Mouse (Mus musculus) forebrain, embryonic 16.5 days (tissue): Measurements from ENCODE around the gene Cdc40. TPM values are rescaled to one million over a fixed set of nuclear protein-coding genes. Genes with fewer than 3 reads are reported as not detected.

Source experiments
- ATAC-seq: fragments of 200-750 bp; cut with Nextera tagmentation; 2 replicates; pipeline ENCODE4 v1.8.0; 2017; ENCODE audit warnings: mild to moderate bottlenecking, moderate library complexity
- H3K27ac ChIP-seq: fragments of 300-500 bp; sonication (generic); 2 replicates; pipeline ENCODE4 v1.5.1; 2014; ENCODE audit warnings: low read length, control low read depth
- H3K27me3 ChIP-seq: fragments of 300-500 bp; sonication (generic); replicated peaks from 2 replicates; pipeline ENCODE4 v1.6.1; 2014; ENCODE audit warnings: low read length; ENCODE audit not compliant: control insufficient read depth, insufficient read depth
- H3K36me3 ChIP-seq: fragments of 300-500 bp; sonication (generic); 2 replicates; pipeline ENCODE4 v1.6.1; 2014; ENCODE audit not compliant: control insufficient read depth, insufficient read depth
- H3K4me1 ChIP-seq: fragments of 300-500 bp; sonication (generic); replicated peaks from 2 replicates; pipeline ENCODE4 v1.6.1; 2014; ENCODE audit warnings: low read length; ENCODE audit not compliant: control insufficient read depth, insufficient read depth
- H3K4me2 ChIP-seq: fragments of 300-500 bp; sonication (generic); 2 replicates; pipeline ENCODE4 v1.6.1; 2014; ENCODE audit warnings: mild to moderate bottlenecking, low read length, control low read depth
- H3K4me3 ChIP-seq: fragments of 300-500 bp; sonication (generic); replicated peaks from 2 replicates; pipeline ENCODE4 v1.5.1; 2014; ENCODE audit warnings: mild to moderate bottlenecking, low read length, control low read depth
- H3K9ac ChIP-seq: fragments of 300-500 bp; sonication (generic); replicated peaks from 2 replicates; pipeline ENCODE4 v1.6.1; 2014; ENCODE audit warnings: low read depth, low read length, control low read depth
- H3K9me3 ChIP-seq: fragments of 300-500 bp; sonication (generic); 2 replicates; pipeline ENCODE4 v1.6.1; 2016; ENCODE audit warnings: low read length; ENCODE audit not compliant: control insufficient read depth
- WGBS: fragments of 180-500 bp; shearing (Covaris S2); extraction: QIAGEN DNeasy Blood & Tissue Kit; methylation state at CpG from one replicate; pipeline ENCODE4 v1.1.7; 2014; 5-methylcytosine and 5-hydroxymethylcytosine counted together
- polyA plus RNA-seq: library from polyadenylated mRNA; unstranded; fragments of >200 nt; fragmentation: Nextera tagmentation; extraction: Ambion mirVana; gene quantifications from 2 replicates; pipeline ENCODE4 v1.2.1, GENCODE M21; 2015

The Cdc40 gene
- polyA plus RNA-seq, 1 experiment from 2014 or later = 33.6 TPM

DNA sequence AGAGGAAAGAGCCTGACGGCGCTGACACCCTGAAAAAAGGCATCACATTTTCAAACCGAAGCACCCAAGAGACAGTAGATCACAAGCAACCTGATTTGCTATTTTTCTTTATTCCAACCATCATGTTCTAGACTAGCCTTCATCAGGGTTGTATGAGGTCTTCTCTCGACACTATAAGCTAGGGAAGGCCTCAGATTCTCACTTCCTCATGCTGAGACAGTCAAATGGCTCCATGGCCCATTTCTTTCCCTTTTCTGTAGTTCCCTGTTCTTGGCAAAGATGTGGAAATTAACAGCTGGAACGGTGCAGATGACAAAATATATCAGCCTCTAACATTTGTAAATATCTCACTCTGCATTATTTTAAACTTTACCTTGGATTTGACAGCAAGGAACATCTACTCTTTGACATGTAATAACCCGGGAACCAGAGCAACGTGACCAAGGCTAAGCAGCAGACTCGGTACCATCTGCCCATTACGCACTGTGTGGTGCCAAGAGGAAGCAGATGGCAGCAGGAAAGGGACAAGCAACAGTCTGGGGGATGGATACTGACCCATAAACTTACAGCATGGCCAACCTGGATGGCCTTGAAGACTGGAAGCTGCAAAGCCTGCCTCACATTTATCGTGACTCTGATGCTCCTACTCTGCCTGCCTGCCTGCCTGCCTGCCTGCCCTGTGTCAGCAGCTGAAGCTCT is 35.8 kb downstream of the Cdc40 start:
- H3K4me2 ChIP-seq = no peak overlapping the region
- H3K27ac ChIP-seq = no peak overlapping the region
- no peak overlapping the region for H3K9ac ChIP-seq
- no peaks in the 10 kb centered on the region for H3K27me3 ChIP-seq
- ATAC-seq = no peak
- no peaks in the 10 kb centered on the region for H3K9me3 ChIP-seq
- no peak overlapping the region for H3K4me3 ChIP-seq
- 79% methylated on average over 10 of the region's 10 CpGs for WGBS
- peaks cover 11% of the 10 kb centered on the region for H3K36me3 ChIP-seq
- H3K4me1 ChIP-seq = peaks cover 7% of the 10 kb centered on the region

DNA sequence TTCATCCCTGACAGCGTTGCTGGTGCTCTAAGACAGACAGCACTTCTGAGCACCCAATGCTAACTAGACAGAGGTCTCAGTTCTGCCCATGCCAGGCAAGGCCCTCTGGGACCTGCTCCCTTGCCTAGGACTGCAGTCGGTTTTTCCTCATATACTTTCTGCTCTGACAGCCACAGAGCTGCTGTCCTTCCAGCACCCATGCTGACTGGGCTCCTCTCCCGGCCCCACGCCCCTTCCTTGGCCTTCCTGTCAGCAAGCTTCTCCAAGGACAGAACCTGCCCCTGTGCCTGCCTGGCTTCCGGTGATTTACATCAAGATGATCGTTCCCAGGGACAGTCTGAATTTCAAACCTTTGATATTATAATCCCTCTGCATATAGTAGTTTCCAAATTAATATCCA is 37.5 kb downstream of the Cdc40 start:
- Histone ChIP-seq H3K9ac (no peak overlapping the region), H3K36me3 (peaks cover 23% of the 10 kb centered on the region), H3K4me1 (peaks cover 7% of the 10 kb centered on the region), H3K4me3 (no peak overlapping the region), H3K27ac (no peak overlapping the region), H3K9me3 (no peaks in the 10 kb centered on the region), H3K4me2 (no peak overlapping the region), H3K27me3 (no peaks in the 10 kb centered on the region)
- ATAC-seq = no peak
- 94% methylated on average over 6 of the region's 6 CpGs for WGBS

DNA sequence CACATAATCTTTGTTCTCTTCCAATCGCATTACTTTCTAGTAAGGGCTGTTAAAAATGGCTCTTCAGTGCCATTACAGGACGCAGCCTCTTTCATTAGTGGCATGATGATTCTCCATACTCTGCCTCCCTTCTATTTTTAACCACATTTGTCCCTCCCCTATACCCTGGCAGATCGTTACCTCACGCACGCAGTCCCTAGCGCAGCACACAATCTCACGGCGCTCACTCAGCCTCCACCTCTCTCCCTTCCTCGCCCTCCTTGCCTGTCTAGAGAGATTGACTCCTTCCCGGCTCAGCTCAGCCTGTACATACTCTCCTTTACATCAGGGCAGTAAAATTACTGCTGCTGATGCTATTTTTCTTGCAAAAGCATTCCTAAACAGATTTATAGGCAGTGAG is 38.6 kb downstream of the Cdc40 start:
- H3K4me2 ChIP-seq = no peak overlapping the region
- no peaks in the 10 kb centered on the region for H3K27me3 ChIP-seq
- H3K4me3 ChIP-seq = no peak overlapping the region
- H3K27ac ChIP-seq = no peak overlapping the region
- no peaks in the 10 kb centered on the region for H3K9me3 ChIP-seq
- 60% methylated on average over 10 of the region's 10 CpGs for WGBS
- no peak overlapping the region for H3K9ac ChIP-seq
- peaks cover 23% of the 10 kb centered on the region for H3K36me3 ChIP-seq
- peaks cover under 1% of the 10 kb centered on the region for H3K4me1 ChIP-seq
- 0 out of 2 replicates have a peak, but pooled peaks have one; percentile 36 for ATAC-seq

DNA sequence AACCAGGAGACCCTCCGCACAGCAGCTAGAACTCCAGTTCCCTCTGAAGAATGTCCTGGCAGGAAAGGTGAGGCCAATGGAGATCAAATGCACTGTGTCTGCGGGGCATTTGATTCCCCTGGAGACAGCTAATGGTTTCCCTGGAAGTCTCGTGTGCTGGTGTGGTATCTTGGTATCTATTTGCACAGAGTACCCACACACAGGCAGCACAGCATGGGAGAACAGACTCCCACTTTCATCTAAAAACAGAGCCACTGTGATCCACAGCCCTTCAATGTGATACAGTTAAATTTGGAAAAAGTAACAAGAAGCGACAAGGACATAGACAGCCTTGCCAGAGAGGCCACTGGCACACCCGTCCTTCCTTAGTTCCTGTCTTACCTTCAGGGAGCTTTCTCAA is 39.3 kb downstream of the Cdc40 start:
- no peaks in the 10 kb centered on the region; the same call in 1 of the 2 replicates for H3K4me1 ChIP-seq
- ATAC-seq = no peak
- H3K4me2 ChIP-seq = no peak overlapping the region
- no peaks in the 10 kb centered on the region for H3K27me3 ChIP-seq
- no peak overlapping the region for H3K4me3 ChIP-seq
- H3K27ac ChIP-seq = no peak overlapping the region
- H3K9ac ChIP-seq = no peak overlapping the region
- no peaks in the 10 kb centered on the region for H3K9me3 ChIP-seq
- H3K36me3 ChIP-seq = peaks cover 23% of the 10 kb centered on the region
- 84% methylated on average over 5 of the region's 5 CpGs for WGBS

DNA sequence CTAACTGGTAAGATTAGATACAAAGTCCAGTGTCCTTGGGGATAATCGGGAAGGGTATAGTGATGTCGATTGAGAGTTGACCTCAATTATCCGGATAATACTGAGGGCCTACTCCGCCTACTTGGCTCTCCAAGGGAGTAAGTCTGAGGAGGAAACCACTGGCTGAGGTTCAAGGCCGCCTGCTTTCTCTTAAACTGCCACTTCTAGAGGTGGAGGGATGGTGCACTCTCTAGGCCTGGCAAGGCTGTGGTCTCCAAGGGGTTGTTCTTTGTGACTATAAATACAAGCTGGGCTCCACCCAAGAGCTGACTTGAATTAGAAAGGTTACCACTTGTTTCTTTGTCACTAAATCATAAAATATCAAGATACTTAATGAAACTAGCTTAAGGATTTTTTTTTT is 43.0 kb downstream of the Cdc40 start:
- Histone ChIP-seq H3K4me1 (no peaks in the 10 kb centered on the region), H3K4me2 (no peak overlapping the region), H3K9me3 (no peaks in the 10 kb centered on the region), H3K9ac (no peak overlapping the region), H3K27me3 (no peaks in the 10 kb centered on the region), H3K4me3 (no peak overlapping the region), H3K27ac (no peak overlapping the region), H3K36me3 (peaks cover 16% of the 10 kb centered on the region; the same call in 1 of the 2 replicates)
- no peak for ATAC-seq
- WGBS = 87% methylated on average over 5 of the region's 5 CpGs

DNA sequence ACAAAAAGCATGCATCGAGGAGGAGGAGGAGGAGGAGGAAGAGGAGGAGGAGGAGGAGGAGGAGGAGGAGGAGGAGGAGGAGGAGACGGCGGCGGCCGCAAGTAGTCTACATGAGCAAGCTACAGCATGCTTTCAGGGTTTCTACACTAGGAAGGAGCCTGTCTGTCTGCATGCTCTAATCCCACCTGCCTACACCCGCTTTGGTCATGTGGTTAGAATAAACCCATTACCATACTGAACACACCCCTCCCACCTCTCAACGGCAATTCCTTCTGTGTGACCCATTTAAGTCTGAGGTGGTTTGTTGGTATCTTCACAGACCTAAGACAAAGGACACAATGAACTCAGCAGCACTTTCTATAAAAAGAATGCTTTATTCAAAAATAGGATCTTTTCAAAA is 51.8 kb downstream of the Cdc40 start:
- 88% methylated on average over 6 of the region's 7 CpGs for WGBS
- Histone ChIP-seq H3K4me1 (no peaks in the 10 kb centered on the region), H3K9me3 (no peaks in the 10 kb centered on the region), H3K4me2 (no peak overlapping the region), H3K27ac (no peak overlapping the region), H3K9ac (no peak overlapping the region), H3K4me3 (no peak overlapping the region), H3K36me3 (peaks cover 12% of the 10 kb centered on the region), H3K27me3 (no peaks in the 10 kb centered on the region)
- no peak for ATAC-seq

DNA sequence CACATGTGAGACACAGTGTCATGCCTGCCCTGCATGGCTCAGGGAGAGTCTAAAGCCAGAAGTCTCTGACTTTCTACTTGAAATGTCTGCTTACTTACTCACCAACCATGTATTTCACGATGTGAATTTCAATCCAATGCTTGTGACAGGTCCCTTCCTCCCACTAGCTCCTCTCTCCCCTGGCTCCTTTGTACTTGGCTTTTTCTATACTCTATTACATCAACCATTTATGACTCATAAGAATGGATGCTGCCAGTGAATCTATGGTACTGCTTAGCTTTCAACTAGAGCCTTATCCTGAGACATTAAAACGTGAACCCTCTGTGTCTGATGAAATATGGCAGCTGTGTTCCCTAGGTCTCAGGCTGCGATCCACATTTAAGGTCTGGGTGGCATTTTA is 52.8 kb downstream of the Cdc40 start:
- Histone ChIP-seq H3K4me3 (no peak overlapping the region), H3K4me2 (no peak overlapping the region), H3K9me3 (no peaks in the 10 kb centered on the region), H3K9ac (no peak overlapping the region), H3K36me3 (peaks cover 12% of the 10 kb centered on the region), H3K4me1 (no peaks in the 10 kb centered on the region; the same call in 1 of the 2 replicates), H3K27me3 (no peaks in the 10 kb centered on the region), H3K27ac (no peak overlapping the region)
- no peak for ATAC-seq
- WGBS = 94% methylated on average over 3 of the region's 3 CpGs

DNA sequence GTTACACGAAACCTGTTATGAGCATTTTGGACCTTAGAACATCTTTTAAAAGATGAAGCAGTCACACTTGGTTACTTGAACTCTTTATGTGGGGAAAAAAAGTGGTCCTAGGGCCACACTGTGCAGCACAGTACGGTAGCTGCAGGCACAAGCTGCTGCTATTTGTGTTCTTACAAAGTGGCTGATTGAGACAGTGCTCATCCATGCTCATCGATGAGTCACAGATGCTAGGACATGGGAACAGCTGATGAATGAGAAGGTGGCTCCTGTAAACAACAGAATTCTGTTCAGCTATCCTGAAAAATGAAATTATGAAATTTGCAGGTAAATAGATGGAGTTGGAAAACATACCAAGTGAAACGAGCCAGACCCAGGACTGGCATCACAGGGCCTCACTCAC is 55.4 kb downstream of the Cdc40 start:
- no peak for ATAC-seq
- H3K4me1 ChIP-seq = no peaks in the 10 kb centered on the region; the same call in 1 of the 2 replicates
- H3K4me2 ChIP-seq = no peak overlapping the region
- H3K9ac ChIP-seq = no peak overlapping the region
- H3K36me3 ChIP-seq = peaks cover 2% of the 10 kb centered on the region; the same call in 1 of the 2 replicates
- WGBS = 84% methylated on average over 4 of the region's 4 CpGs
- H3K27ac ChIP-seq = no peak overlapping the region
- no peaks in the 10 kb centered on the region for H3K27me3 ChIP-seq
- H3K9me3 ChIP-seq = no peaks in the 10 kb centered on the region
- no peak overlapping the region for H3K4me3 ChIP-seq

DNA sequence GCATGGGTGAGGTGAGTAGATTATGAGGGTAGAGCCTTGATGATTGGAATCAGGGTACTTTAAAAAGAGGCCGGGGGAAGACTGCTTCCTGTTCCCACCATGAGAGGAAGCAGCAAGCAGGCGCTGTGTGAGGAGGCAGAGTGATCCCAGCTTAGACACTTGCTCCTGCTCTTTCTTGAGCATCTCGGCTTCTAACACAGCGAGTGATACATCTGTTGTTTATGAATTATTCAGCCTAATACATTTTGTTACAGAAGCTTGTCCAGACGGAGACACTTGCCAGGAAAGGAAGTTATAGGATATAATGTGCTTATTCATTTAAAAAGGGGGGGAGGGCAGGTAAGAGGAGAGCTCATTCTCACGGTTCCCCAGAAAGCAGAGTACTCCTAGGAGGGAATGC is 57.2 kb downstream of the Cdc40 start:
- ATAC-seq = no peak
- Histone ChIP-seq H3K9ac (no peak overlapping the region), H3K27me3 (no peaks in the 10 kb centered on the region), H3K9me3 (no peaks in the 10 kb centered on the region), H3K4me1 (no peaks in the 10 kb centered on the region; the same call in 1 of the 2 replicates), H3K4me3 (no peak overlapping the region), H3K27ac (no peak overlapping the region; the same call in 1 of the 2 replicates), H3K4me2 (no peak overlapping the region), H3K36me3 (peaks cover 2% of the 10 kb centered on the region; the same call in 1 of the 2 replicates)
- 65% methylated on average over 6 of the region's 6 CpGs for WGBS
